Mouse (Mus musculus) embryonic facial prominence, embryonic 13.5 days (tissue): ENCODE measurements at regions not wholly inside any gene's neighbourhood (a gene's known extent, or its start where the extent isn't known, plus 50 kb on each side); places are given as distances from the start of the nearest gene placed in this dataset.

ENCODE experiments used
- ATAC-seq: fragments of 200-750 bp; cut with Nextera tagmentation; 2 replicates; pipeline ENCODE4 v1.8.0; 2017; ENCODE audit warnings: low read depth; ENCODE audit not compliant: insufficient number of reproducible peaks, insufficient read depth, low FRiP score, low TSS enrichment
- H3K27ac ChIP-seq: fragments of 300-500 bp; sonication (generic); 2 replicates; pipeline ENCODE4 v1.5.1; 2015; ENCODE audit warnings: moderate library complexity, mild to moderate bottlenecking, inconsistent platforms
- H3K27me3 ChIP-seq: fragments of 300-500 bp; sonication (generic); 2 replicates; pipeline ENCODE4 v1.6.1; 2015; ENCODE audit warnings: mild to moderate bottlenecking, inconsistent platforms
- H3K36me3 ChIP-seq: fragments of 300-500 bp; sonication (generic); 2 replicates; pipeline ENCODE4 v1.6.1; 2015; ENCODE audit warnings: mild to moderate bottlenecking, inconsistent platforms
- H3K4me1 ChIP-seq: fragments of 300-500 bp; sonication (generic); 2 replicates; pipeline ENCODE4 v1.6.1; 2015; ENCODE audit warnings: inconsistent platforms
- H3K4me2 ChIP-seq: fragments of 300-500 bp; sonication (generic); 2 replicates; pipeline ENCODE4 v1.6.1; 2015; ENCODE audit warnings: moderate library complexity, mild to moderate bottlenecking, inconsistent platforms
- H3K4me3 ChIP-seq: fragments of 300-500 bp; sonication (generic); 2 replicates; pipeline ENCODE4 v1.5.1; 2015; ENCODE audit warnings: mild to moderate bottlenecking, inconsistent platforms
- H3K9ac ChIP-seq: fragments of 300-500 bp; sonication (generic); 2 replicates; pipeline ENCODE4 v1.6.1; 2015; ENCODE audit warnings: mild to moderate bottlenecking, inconsistent platforms
- H3K9me3 ChIP-seq: fragments of 300-500 bp; sonication (generic); 2 replicates; pipeline ENCODE4 v1.6.1; 2016; ENCODE audit warnings: inconsistent platforms
- WGBS: fragments of 180-500 bp; shearing (Covaris S2); methylation state at CpG from one replicate; pipeline ENCODE4 v1.1.7; 2015; ENCODE audit warnings: mixed read lengths; 5-methylcytosine and 5-hydroxymethylcytosine counted together

- H3K4me2 ChIP-seq, result no peak overlapping the region
- no peaks in the 10 kb centered on the region for H3K9me3 ChIP-seq
- no peak overlapping the region for H3K27ac ChIP-seq
- H3K9ac ChIP-seq, result no peak overlapping the region
- peaks cover 5% of the 10 kb centered on the region; the same call in 1 of the 2 replicates for H3K4me1 ChIP-seq
- WGBS, result 66% methylated on average over 6 of the region's 6 CpGs
- no peaks in the 10 kb centered on the region for H3K36me3 ChIP-seq
- H3K4me3 ChIP-seq, result no peak overlapping the region
- H3K27me3 ChIP-seq, result no peaks in the 10 kb centered on the region
- no peak for ATAC-seq
Measured at GRCm38 (mm10) chr5:51788768-51789167, 221.2 kb upstream of the Ppargc1a start.

- ATAC-seq, result no peak
- Histone ChIP-seq H3K27ac (no peak overlapping the region), H3K4me2 (no peak overlapping the region), H3K9ac (no peak overlapping the region), H3K9me3 (no peaks in the 10 kb centered on the region), H3K36me3 (no peaks in the 10 kb centered on the region), H3K27me3 (no peaks in the 10 kb centered on the region), H3K4me3 (no peak overlapping the region), H3K4me1 (peaks cover 5% of the 10 kb centered on the region; the same call in 1 of the 2 replicates)
- 85% methylated on average over 5 of the region's 5 CpGs for WGBS
Measured at GRCm38 (mm10) chr5:51783523-51783922, 216.0 kb upstream of the Ppargc1a start.

- Histone ChIP-seq H3K4me2 (no peak overlapping the region), H3K36me3 (no peaks in the 10 kb centered on the region), H3K27me3 (no peaks in the 10 kb centered on the region), H3K27ac (no peak overlapping the region), H3K9ac (no peak overlapping the region), H3K9me3 (no peaks in the 10 kb centered on the region), H3K4me1 (peaks cover 5% of the 10 kb centered on the region; the same call in 1 of the 2 replicates), H3K4me3 (no peak overlapping the region)
- WGBS, result 86% methylated on average over 9 of the region's 9 CpGs
- no peak for ATAC-seq
Measured at GRCm38 (mm10) chr5:51783099-51783498, 215.6 kb upstream of the Ppargc1a start.

- Histone ChIP-seq H3K36me3 (no peaks in the 10 kb centered on the region), H3K27ac (no peak overlapping the region), H3K4me1 (no peaks in the 10 kb centered on the region), H3K4me3 (no peak overlapping the region), H3K27me3 (no peaks in the 10 kb centered on the region), H3K9me3 (no peaks in the 10 kb centered on the region), H3K4me2 (no peak overlapping the region), H3K9ac (no peak overlapping the region)
- ATAC-seq, result no peak
- WGBS, result 90% methylated on average over 9 of the region's 9 CpGs
Measured at GRCm38 (mm10) chr5:51775502-51776145, 208.1 kb upstream of the Ppargc1a start.

GRCm38 (mm10) chr5:51771655-51772054, 204.1 kb upstream of the Ppargc1a start:
- Histone ChIP-seq H3K27ac (no peak overlapping the region), H3K4me3 (no peak overlapping the region), H3K9me3 (no peaks in the 10 kb centered on the region), H3K9ac (no peak overlapping the region), H3K27me3 (no peaks in the 10 kb centered on the region), H3K36me3 (no peaks in the 10 kb centered on the region), H3K4me1 (no peaks in the 10 kb centered on the region), H3K4me2 (no peak overlapping the region)
- no peak for ATAC-seq
- 72% methylated on average over 2 of the region's 2 CpGs for WGBS

GRCm38 (mm10) chr5:51766111-51766510, 198.6 kb upstream of the Ppargc1a start:
- 89% methylated on average over 3 of the region's 3 CpGs for WGBS
- H3K36me3 ChIP-seq, result no peaks in the 10 kb centered on the region

GRCm38 (mm10) chr5:51764416-51764815, 196.9 kb upstream of the Ppargc1a start:
- Histone ChIP-seq H3K9ac (no peak overlapping the region), H3K36me3 (no peaks in the 10 kb centered on the region), H3K9me3 (no peaks in the 10 kb centered on the region), H3K4me3 (no peak overlapping the region), H3K27ac (no peak overlapping the region), H3K27me3 (no peaks in the 10 kb centered on the region), H3K4me2 (no peak overlapping the region), H3K4me1 (0 out of 2 replicates have a peak, but pooled peaks cover 6% of the 10 kb centered on the region)
- no peak for ATAC-seq
- 86% methylated on average over 7 of the region's 7 CpGs for WGBS

More at GRCm38 (mm10) chr5:51766111-51766510, 198.6 kb upstream of the Ppargc1a start:
- H3K4me3 ChIP-seq, result no peak overlapping the region
- 0 out of 2 replicates have a peak, but pooled peaks cover 6% of the 10 kb centered on the region for H3K4me1 ChIP-seq
- no peak for ATAC-seq
- H3K4me2 ChIP-seq, result no peak overlapping the region
- no peaks in the 10 kb centered on the region for H3K9me3 ChIP-seq
- H3K27ac ChIP-seq, result no peak overlapping the region
- H3K27me3 ChIP-seq, result no peaks in the 10 kb centered on the region
- H3K9ac ChIP-seq, result no peak overlapping the region

- Histone ChIP-seq H3K9ac (no peak overlapping the region), H3K36me3 (no peaks in the 10 kb centered on the region), H3K4me3 (no peak overlapping the region), H3K27ac (no peak overlapping the region), H3K27me3 (no peaks in the 10 kb centered on the region), H3K9me3 (no peaks in the 10 kb centered on the region), H3K4me2 (no peak overlapping the region), H3K4me1 (0 out of 2 replicates have a peak, but pooled peaks cover 6% of the 10 kb centered on the region)
- ATAC-seq, result no peak
- WGBS, result 59% methylated on average over 7 of the region's 7 CpGs
Measured at GRCm38 (mm10) chr5:51763599-51763998, 196.1 kb upstream of the Ppargc1a start.

GRCm38 (mm10) chr5:51762352-51762751, 194.8 kb upstream of the Ppargc1a start:
- Histone ChIP-seq H3K27ac (no peak overlapping the region), H3K27me3 (no peaks in the 10 kb centered on the region), H3K4me2 (no peak overlapping the region), H3K4me3 (no peak overlapping the region), H3K36me3 (no peaks in the 10 kb centered on the region), H3K9me3 (no peaks in the 10 kb centered on the region), H3K4me1 (0 out of 2 replicates have a peak, but pooled peaks cover 6% of the 10 kb centered on the region), H3K9ac (no peak overlapping the region)
- whole genome bisulfite sequencing, result 51% methylated on average over 3 of the region's 3 CpGs
- ATAC-seq, result no peak

- Histone ChIP-seq H3K9ac (no peak overlapping the region), H3K27ac (no peak overlapping the region), H3K9me3 (no peaks in the 10 kb centered on the region), H3K4me3 (no peak overlapping the region), H3K36me3 (no peaks in the 10 kb centered on the region), H3K4me1 (0 out of 2 replicates have a peak, but pooled peaks cover 6% of the 10 kb centered on the region), H3K27me3 (no peaks in the 10 kb centered on the region), H3K4me2 (no peak overlapping the region)
- WGBS, result 73% methylated on average over 2 of the region's 2 CpGs
- ATAC-seq, result no peak
Measured at GRCm38 (mm10) chr5:51758289-51758688, 190.8 kb upstream of the Ppargc1a start.

GRCm38 (mm10) chr5:51757864-51758263, 190.3 kb upstream of the Ppargc1a start:
- no peak for ATAC-seq
- Histone ChIP-seq H3K9me3 (no peaks in the 10 kb centered on the region), H3K4me1 (0 out of 2 replicates have a peak, but pooled peaks cover 6% of the 10 kb centered on the region), H3K4me2 (no peak overlapping the region), H3K27me3 (no peaks in the 10 kb centered on the region), H3K36me3 (no peaks in the 10 kb centered on the region), H3K9ac (no peak overlapping the region), H3K4me3 (no peak overlapping the region), H3K27ac (no peak overlapping the region)
- 59% methylated on average over 2 of the region's 2 CpGs for WGBS

GRCm38 (mm10) chr5:51752024-51752423, 184.5 kb upstream of the Ppargc1a start:
- WGBS, result 50% methylated on average over 4 of the region's 4 CpGs
- Histone ChIP-seq H3K27ac (no peak overlapping the region), H3K4me1 (peaks cover 7% of the 10 kb centered on the region; the same call in 1 of the 2 replicates), H3K4me2 (no peak overlapping the region), H3K9me3 (no peaks in the 10 kb centered on the region), H3K27me3 (no peaks in the 10 kb centered on the region), H3K4me3 (no peak overlapping the region), H3K36me3 (no peaks in the 10 kb centered on the region), H3K9ac (no peak overlapping the region)
- no peak for ATAC-seq
